Mouse (Mus musculus) heart, adult 2 months (tissue): ENCODE data around the gene Sohlh2.

Experiments used
- CTCF ChIP-seq: fragments of 200-600 bp; IDR thresholded peaks from 2 replicates; pipeline ENCODE4 v1.8.1; 2022; ENCODE audit warnings: antibody characterized with exemption, mild to moderate bottlenecking, moderate library complexity
- EP300 ChIP-seq: fragments of 200-500 bp; IDR thresholded peaks from 2 replicates; pipeline ENCODE4 v1.6.1; 2011; ENCODE audit warnings: low read depth, low read length, control low read depth; ENCODE audit not compliant: insufficient read depth

- TF ChIP-seq CTCF (no peak), EP300 (no peak)
Measured at GRCm38 (mm10) chr3:55161144-55161543, 20.7 kb upstream of the Sohlh2 start.
